Mouse (Mus musculus): ENCODE measurements around the gene Gm49510. TPM values are rescaled to one million over a fixed set of nuclear protein-coding genes. Genes with fewer than 3 reads are reported as not detected.

Gene Gm49510
- total RNA-seq, 2 experiments from 2014 or later = 0.10 to 0.27 TPM

DNA sequence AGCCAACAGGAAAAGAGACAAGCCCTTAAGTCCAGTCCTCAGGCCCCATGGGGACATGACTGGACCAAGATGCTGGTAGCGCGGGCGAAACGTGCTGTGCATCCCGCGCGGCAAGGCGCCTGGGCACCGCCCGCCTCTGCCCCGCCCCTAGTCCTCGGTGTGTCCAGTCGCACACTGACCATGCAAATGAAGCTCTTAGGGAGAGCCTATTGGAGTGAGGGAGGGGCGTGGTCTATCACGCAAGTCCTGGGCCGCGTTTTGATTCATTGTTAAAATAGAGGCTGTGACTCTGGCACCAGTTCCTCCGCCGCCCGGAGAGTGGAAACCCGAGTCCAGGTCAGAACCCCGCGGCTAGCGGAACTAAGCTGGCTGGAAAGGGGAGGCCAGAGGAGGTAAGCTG lies 48.2 kb downstream of the Gm49510 start, which contains the start of gene Triobp:
Triobp (plus strand) TSS at position 68 of the 400 bp plus-strand sequence.
- DNase-seq = peak; percentile 89 to 95

DNA sequence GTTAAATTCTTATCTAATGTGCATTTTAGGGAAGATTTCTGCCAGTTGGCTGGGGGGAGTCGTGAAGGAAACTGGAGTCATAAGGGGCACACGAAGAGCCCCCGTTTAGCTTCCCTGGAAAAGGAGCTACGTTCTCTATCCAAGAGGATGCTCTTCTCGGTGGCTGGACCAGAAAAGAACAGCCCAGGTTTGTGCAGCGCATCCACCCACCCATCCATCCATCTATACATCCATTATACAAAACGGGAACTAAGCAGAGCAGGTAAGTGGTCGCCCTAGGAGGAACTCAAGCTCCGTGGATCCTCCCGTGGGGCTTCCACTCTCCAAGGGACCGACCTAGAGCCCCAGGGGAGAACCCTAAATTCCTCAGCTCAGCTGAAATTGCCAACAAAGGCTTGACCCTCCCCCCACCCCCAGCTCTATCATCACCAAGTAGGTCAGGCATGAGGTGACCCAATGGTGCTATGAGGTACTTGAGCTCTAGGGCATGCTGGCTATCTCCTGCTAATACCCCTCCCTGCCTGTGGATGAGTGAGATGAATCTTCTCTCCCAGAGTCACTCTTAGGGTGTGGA lies 48.8 kb downstream of the Gm49510 start:
- no peak for DNase-seq

DNA sequence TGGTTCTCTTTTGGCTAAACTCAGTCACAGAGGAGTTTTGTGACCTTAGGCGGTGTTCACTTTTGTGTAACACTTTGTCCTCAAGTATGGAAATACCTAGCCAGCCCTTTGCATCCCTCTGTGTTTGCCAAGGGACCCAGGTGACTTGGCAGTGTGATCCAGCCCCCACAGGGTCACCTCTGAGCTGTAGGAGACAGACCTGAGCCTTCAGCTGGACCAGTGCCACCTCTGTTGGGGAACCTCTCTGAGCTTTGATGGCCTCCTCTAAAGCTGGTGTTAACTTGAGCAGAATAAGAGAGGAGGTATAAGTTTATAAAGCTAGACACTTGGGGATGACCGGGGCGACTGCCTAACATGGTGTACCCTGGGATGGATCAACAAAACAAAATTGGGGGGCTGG lies 49.4 kb downstream of the Gm49510 start:
- DNase-seq = no peak

DNA sequence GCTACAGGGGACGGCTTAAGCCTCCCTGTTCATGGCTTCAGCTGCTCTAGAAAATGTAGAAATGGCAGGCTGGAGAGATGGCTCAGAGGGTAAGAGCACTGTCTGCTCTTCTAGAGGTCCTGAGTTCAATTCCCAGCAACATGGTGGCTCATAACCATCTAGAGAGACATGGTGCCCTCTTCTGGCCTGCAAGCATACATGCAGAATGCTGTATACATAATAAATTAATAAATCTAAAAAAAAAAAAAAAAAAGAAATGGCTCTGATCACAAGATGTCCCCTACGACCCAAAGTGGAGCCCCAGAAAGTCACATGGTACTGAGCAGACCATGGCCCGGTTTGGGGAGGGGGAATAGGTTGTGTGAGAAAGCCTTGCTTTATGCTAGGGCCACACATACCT lies 56.2 kb downstream of the Gm49510 start:
- no peak for DNase-seq

DNA sequence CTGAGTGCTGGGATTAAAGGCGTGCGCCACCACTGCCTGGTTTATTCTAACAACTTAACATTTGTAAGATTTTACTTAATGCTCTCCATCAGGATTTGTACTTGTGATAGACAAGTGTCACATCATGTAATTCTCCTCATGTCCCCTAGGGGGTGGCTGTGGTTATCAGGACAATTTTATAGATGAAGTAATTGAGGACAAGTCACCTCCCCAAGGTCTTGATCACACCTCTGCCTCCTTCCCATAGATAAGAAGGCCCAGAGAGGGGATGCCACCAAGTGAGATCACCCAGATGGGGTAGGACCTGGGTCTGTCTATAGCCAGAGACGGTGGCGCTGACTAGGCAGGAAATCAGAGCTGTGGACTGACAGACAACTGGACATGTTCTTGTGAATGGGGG lies 56.9 kb downstream of the Gm49510 start:
- peak in 1 of 2 experiments; percentile 38 for DNase-seq

DNA sequence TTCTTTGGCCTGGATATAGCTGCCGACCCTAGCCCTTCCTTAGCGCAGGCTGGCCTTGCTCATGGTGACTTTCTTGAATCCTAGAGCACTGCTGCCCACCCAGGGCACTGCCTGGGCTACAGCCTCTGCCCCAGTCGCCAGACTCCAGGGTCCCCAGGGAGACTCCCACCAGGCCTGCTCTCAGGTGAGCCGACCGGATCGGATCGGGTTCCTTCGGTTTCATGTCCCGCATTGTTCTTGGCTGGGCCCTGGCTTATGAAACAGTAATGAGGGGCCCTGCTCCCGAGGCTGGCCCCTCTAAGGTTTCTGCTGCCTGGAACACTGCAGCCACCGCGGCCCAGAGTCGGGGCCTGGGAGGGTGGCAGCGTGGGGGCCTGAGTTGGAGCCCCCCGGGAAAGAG lies 57.6 kb downstream of the Gm49510 start:
- no peak for DNase-seq

DNA sequence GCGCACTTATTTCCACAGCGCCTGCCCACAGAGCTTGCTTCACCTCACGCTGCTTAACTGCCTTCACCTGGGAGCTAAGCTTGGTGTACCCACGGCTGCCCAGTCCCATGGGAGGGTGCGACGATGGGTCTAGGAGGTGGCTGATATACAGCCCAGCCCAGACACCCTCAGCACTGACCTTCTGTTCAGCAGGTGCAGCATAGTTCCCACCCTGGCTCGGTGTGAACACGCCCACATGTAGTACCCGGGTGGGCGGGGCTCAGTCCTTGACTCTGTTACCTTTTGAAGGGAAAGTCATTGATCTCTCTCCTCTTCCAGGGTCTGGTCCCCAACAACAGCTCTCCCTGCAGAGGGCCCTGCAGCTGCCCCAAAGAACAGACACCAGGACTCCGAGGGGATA lies 60.1 kb downstream of the Gm49510 start:
- no peak for DNase-seq

DNA sequence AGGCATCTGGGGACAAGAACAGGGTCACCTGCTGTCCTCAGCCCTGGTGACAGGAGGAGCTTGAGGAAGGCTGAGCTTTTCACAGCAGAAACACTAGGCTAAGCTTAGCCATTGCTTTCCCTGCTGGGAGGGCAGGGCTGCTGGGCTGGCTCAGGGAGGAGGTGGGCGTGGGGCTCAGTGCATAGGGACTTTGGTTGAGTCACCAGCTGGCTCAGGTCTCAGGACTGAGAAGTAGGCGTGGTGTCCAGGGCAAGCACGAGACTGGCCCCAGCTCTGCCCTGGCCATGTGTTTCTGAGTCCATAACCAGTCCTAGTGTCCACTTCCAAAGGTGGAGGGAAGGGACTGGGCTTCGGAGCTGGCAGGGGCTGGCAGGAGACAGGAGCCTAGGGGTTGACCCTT lies 60.6 kb downstream of the Gm49510 start:
- peak; percentile 76 to 84 for DNase-seq

DNA sequence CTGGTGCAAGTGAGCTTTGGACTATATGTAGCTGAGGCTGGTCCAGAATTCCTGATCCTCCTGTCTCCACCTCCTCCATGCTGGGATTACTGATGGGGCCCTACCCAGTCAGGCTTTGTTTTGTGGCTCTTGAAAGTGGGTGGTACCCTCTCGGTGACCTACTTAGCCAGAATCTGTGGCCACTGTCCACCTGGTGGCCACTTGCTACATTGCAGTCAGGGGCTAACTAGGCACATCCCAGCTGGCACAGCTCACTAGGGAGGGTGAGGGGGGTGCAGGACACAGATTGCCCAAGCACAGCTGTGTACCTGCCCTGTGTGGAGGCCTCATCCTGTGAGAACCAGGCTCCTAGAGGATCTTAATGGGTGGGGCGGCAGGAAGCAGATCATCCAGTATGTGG lies 63.4 kb downstream of the Gm49510 start:
- DNase-seq = peak; percentile 68 to 71

Small RNA genes within 50 kb of the gene (microRNA-seq; reads per million reads assigned to microRNA genes)
- gene Mir6955 = 0 to 0.54 reads per million in 2 experiments

Other genes with a start within 250 kb of the Gm49510 start
- gene Elfn2, start 180.9 kb upstream of the Gm49510 start, total RNA-seq (2021) = 1 to 10 TPM; 1.6 to 2.2 TPM
- 10 to 100 TPM; 10.8 to 11.0 TPM for gene Mfng, start 126.2 kb upstream of the Gm49510 start, total RNA-seq (2021)
- gene Card10, start 96.6 kb upstream of the Gm49510 start, total RNA-seq (2021) = 10 to 100 TPM; 14.1 to 14.5 TPM
- gene Cdc42ep1, start 57.0 kb upstream of the Gm49510 start, total RNA-seq (2021) = 10 to 100 TPM; 26.3 to 27.9 TPM
- gene Lgals2, start 44.1 kb upstream of the Gm49510 start, total RNA-seq (2021) = not detected
- 10 to 100 TPM; 40.3 to 45.2 TPM for gene Gga1, start 22.5 kb upstream of the Gm49510 start, total RNA-seq (2021)
- gene Sh3bp1, start 101 bp downstream of the Gm49510 start, total RNA-seq (2021) = 1 to 10 TPM; 3.5 to 7.1 TPM
- under 1 TPM; 0.62 to 0.64 TPM for gene Pdxp, start 14.3 kb downstream of the Gm49510 start, total RNA-seq (2021)
- 100 to 1,000 TPM; 185 to 222 TPM for gene Lgals1, start 27.1 kb downstream of the Gm49510 start, total RNA-seq (2021)
- gene Nol12, start 35.3 kb downstream of the Gm49510 start, total RNA-seq (2021) = 10 to 100 TPM; 15.7 to 19.1 TPM
- 10 to 100 TPM; 25.5 to 30.2 TPM for gene Triobp, start 48.1 kb downstream of the Gm49510 start, total RNA-seq (2021)
- gene H1f0, start 128.8 kb downstream of the Gm49510 start, total RNA-seq (2021) = 10 to 100 TPM; 62.5 to 70.0 TPM
- gene Galr3, start 142.2 kb downstream of the Gm49510 start, total RNA-seq (2021) = not detected
- 1 to 10 TPM; 7.2 to 8.6 TPM for gene Ankrd54, start 163.2 kb downstream of the Gm49510 start, total RNA-seq (2021)
- 10 to 100 TPM; 70.4 to 73.8 TPM for gene Eif3l, start 175.5 kb downstream of the Gm49510 start, total RNA-seq (2021)
- 10 to 100 TPM; 38.5 to 44.1 TPM for gene Micall1, start 209.2 kb downstream of the Gm49510 start, total RNA-seq (2021)
- 100 to 1,000 TPM; 135 TPM for gene Polr2f, start 241.3 kb downstream of the Gm49510 start, total RNA-seq (2021)
- gene 1700088E04Rik, start 241.6 kb downstream of the Gm49510 start, total RNA-seq (2021) = 1 to 10 TPM in 1 of 2 experiments, under 1 TPM in 1; 0.89 to 3.4 TPM